Mouse (Mus musculus): ENCODE results near the gene Bmp2k.

DNA sequence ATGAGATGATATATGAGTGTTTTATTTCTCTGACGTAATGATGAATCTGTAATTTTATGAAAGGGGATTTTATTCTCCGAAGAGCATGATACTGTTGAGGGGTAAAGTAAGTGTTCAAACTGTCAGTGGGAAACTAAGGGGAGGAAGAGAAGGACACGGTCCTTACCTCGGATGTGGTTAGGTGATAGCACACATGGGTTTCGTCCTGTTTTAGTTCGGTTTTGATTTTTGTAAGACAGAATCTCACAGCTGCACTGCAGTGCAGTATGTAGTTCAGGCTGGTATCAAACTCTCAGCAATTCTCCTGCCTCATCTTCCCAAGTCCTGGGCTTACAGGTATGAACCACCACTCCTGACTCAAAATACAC is 34.6 kb upstream of the Bmp2k start:
- TF ChIP-seq CTCF (IDR thresholded peaks at IDR 0.05; ENCODE audit: control insufficient read depth, insufficient read depth, insufficient read length): no peak
- no peak for TF ChIP-seq MYOD1 (IDR thresholded peaks at IDR 0.05; ENCODE audit: control insufficient read depth, insufficient read length, low read depth)

All from C2C12 (cell line).